Mouse (Mus musculus): ENCODE measurements around the gene Sh2d3c. TPM values are rescaled to one million over a fixed set of nuclear protein-coding genes. Genes with fewer than 3 reads are reported as not detected.

Gene Sh2d3c
- total and polyA plus RNA-seq, 2 experiments from 2014 or later, result 43.8 to 52.8 TPM

DNA sequence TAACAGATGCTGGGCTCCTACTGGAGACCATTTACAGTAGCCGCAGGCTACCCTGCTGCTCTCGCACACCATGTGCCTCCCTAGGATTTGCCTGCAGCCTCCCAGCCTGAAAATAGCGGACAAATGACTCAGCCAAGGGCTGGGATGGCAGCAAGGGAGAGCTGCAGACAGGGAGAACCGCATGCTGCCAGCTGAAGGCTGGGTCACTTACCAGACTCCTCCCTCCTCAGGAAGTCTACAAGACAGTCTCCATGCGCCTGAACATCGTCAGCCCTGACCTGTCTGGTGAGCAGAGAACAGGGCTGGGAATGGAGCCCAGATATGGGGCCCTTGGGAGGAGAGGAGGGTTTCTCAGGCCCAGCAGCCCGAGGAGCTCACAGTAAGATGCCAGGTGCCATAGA is 40.8 kb upstream of the Sh2d3c start:
- Histone ChIP-seq H3K27ac (peak overlapping the region; percentile 15; the same call in 1 of the 2 replicates), H3K9ac (replicated peaks; ENCODE audit: low read length) (no peak overlapping the region), H3K27me3 (ENCODE audit: insufficient read depth, low read length) (no peaks in the 10 kb centered on the region), H3K4me1 (ENCODE audit: insufficient read depth, low read length) (no peaks in the 10 kb centered on the region), H3K36me3 (ENCODE audit: insufficient read depth, low read length) (peaks cover 23% of the 10 kb centered on the region), H3K4me3 (ENCODE audit: low read length) (no peak overlapping the region), H3K4me2 (ENCODE audit: low read depth, low read length) (no peak overlapping the region), H3K9me3 (ENCODE audit: low read length) (no peaks in the 10 kb centered on the region)
- ATAC-seq, result peak; percentile 64
- DNase-seq (ENCODE audit: low spot score), result no peak
- WGBS, result 28% methylated on average over 7 of the region's 7 CpGs
- TF ChIP-seq CTCF (IDR thresholded peaks at IDR 0.05; ENCODE audit: low read depth), result no peak

DNA sequence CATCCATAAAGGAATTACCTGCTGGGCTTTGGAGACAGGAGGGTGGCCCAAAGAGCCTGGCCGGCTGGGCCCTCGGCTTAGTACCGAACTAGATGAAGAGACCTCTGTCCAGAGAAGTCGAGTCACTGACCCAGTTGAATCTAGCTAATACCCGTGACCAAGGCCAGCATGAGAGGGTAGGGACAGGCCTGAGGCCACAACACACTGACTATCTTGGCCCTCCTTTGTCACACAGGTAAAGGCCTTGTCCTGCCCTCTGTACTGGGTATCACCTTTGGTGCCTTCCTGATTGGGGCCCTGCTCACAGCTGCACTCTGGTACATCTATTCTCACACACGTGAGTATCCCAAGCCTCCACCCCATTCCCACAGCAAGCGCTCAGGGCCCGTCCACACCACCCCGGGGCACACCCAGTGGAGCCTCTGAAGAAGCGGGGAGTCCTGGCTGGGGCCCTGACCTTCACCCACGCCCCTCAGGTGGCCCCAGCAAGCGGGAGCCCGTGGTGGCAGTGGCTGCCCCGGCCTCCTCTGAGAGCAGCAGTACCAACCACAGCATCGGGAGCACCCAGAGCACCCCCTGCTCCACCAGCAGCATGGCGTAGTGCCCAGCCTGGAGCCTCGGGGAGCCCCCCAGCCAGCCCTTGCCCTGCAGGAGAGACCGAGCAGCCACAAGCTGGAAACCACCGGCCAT is 39.7 kb upstream of the Sh2d3c start:
- TF ChIP-seq CTCF (IDR thresholded peaks at IDR 0.05; ENCODE audit: low read depth), result no peak
- ATAC-seq (0 out of 2 replicates have a peak, but pooled peaks have one; percentile 4), DNase-seq (ENCODE audit: low spot score) (no peak)
- Histone ChIP-seq H3K9me3 (ENCODE audit: low read length) (no peaks in the 10 kb centered on the region), H3K27ac (no peak overlapping the region), H3K4me3 (ENCODE audit: low read length) (no peak overlapping the region), H3K9ac (replicated peaks; ENCODE audit: low read length) (no peak overlapping the region), H3K36me3 (ENCODE audit: insufficient read depth, low read length) (peaks cover 32% of the 10 kb centered on the region), H3K27me3 (ENCODE audit: insufficient read depth, low read length) (no peaks in the 10 kb centered on the region), H3K4me1 (ENCODE audit: insufficient read depth, low read length) (no peaks in the 10 kb centered on the region), H3K4me2 (ENCODE audit: low read depth, low read length) (no peak overlapping the region)
- WGBS, result 83% methylated on average over 19 of the region's 19 CpGs

DNA sequence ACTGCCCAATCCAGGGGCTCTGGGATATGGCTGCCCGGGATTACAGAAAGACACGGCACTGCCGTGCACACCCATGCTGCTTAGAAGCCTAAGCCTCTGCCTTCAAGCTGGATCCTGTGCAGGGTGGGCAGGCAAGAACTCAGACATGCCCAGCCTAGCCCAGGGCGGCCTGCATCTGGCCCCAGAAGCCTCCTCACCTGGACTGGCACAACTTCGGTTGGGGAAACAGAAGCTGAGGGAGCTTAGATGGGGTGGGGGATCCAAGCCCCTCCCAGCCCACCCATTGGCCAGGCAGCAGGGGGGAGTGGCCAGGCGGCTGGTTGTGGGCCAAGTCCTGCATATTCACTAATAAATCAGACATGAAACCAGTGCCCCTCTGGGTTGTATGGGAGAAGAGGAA is 39.1 kb upstream of the Sh2d3c start:
- Histone ChIP-seq H3K4me2 (ENCODE audit: low read depth, low read length) (no peak overlapping the region), H3K27me3 (ENCODE audit: insufficient read depth, low read length) (no peaks in the 10 kb centered on the region), H3K9me3 (ENCODE audit: low read length) (no peaks in the 10 kb centered on the region), H3K4me3 (ENCODE audit: low read length) (no peak overlapping the region), H3K36me3 (ENCODE audit: insufficient read depth, low read length) (peaks cover 39% of the 10 kb centered on the region), H3K9ac (replicated peaks; ENCODE audit: low read length) (no peak overlapping the region), H3K4me1 (ENCODE audit: insufficient read depth, low read length) (no peaks in the 10 kb centered on the region), H3K27ac (no peak overlapping the region)
- WGBS, result 70% methylated on average over 6 of the region's 6 CpGs
- ATAC-seq, result peak; percentile 8; the same call in 1 of the 2 replicates
- peak; percentile 14 for DNase-seq (ENCODE audit: low spot score)
- no peak for TF ChIP-seq CTCF (IDR thresholded peaks at IDR 0.05; ENCODE audit: low read depth)

DNA sequence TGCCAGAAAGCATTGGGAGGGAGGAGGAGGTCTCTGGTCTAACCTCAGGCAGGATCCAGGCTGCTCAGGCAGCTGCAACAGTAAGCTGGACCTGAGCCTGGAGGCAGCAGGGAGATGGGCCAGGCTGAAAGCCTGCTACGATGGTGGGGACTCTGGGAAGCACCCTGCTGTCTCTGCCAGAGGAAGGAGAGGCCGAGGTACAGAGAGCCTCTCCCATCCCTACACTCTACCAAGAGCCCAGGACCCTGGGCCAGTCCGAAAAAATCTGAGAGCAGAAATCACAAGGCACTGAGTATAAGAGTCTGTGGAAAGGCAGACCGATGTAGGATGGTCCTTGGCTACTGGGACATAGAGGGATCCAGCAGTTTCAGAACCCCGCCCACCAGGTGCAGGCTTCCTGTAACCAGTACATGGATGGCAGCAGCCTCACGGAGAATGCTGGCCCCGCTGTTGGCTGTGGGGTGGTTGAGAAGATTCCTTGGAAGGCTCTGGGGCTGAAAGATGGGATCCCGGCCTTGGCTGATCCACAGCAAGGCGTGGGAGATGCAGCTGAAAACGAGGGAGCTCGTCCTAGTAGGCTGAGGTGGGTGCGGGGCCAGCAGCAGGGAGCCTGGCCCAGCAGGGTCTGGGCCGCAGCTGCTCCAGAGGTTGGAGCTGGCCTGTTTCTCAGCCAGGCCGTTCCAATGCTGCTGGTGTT is 38.0 kb upstream of the Sh2d3c start:
- 71% methylated on average over 14 of the region's 14 CpGs for WGBS
- TF ChIP-seq CTCF (IDR thresholded peaks at IDR 0.05; ENCODE audit: low read depth), result no peak
- ATAC-seq (no peak), DNase-seq (ENCODE audit: low spot score) (no peak)
- no peak overlapping the region for H3K4me3 ChIP-seq (ENCODE audit: low read length)
- peaks cover 47% of the 10 kb centered on the region for H3K36me3 ChIP-seq (ENCODE audit: insufficient read depth, low read length)
- no peaks in the 10 kb centered on the region for H3K27me3 ChIP-seq (ENCODE audit: insufficient read depth, low read length)
- no peak overlapping the region for H3K4me2 ChIP-seq (ENCODE audit: low read depth, low read length)
- H3K9ac ChIP-seq (replicated peaks; ENCODE audit: low read length), result no peak overlapping the region
- H3K27ac ChIP-seq, result no peak overlapping the region
- H3K4me1 ChIP-seq (ENCODE audit: insufficient read depth, low read length), result no peaks in the 10 kb centered on the region
- H3K9me3 ChIP-seq (ENCODE audit: low read length), result no peaks in the 10 kb centered on the region

DNA sequence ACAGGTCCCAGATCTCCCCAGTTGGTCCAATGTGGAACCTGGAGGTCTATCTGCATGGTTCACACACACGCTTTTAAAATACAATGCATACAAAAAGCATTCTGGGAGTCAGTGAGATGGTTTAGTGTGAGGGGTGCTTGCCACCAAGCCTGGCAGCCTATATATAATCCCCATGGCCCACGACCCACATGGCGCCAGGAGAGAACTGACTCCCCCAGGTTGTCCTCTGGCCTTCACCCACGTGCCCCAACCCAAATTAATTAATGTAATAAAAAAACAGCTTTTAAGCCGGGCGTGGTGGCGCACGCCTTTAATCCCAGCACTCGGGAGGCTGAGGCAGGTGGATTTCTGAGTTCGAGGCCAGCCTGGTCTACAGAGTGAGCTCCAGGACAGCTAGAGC is 37.2 kb upstream of the Sh2d3c start:
- no peaks in the 10 kb centered on the region for H3K27me3 ChIP-seq (ENCODE audit: insufficient read depth, low read length)
- WGBS, result 90% methylated on average over 10 of the region's 10 CpGs
- TF ChIP-seq CTCF (IDR thresholded peaks at IDR 0.05; ENCODE audit: low read depth), result no peak
- no peaks in the 10 kb centered on the region for H3K9me3 ChIP-seq (ENCODE audit: low read length)
- H3K4me2 ChIP-seq (ENCODE audit: low read depth, low read length), result no peak overlapping the region
- DNase-seq (ENCODE audit: low spot score), result no peak
- H3K4me3 ChIP-seq (ENCODE audit: low read length), result no peak overlapping the region
- no peaks in the 10 kb centered on the region for H3K4me1 ChIP-seq (ENCODE audit: insufficient read depth, low read length)
- no peak overlapping the region for H3K9ac ChIP-seq (replicated peaks; ENCODE audit: low read length)
- ATAC-seq, result no peak
- peaks cover 47% of the 10 kb centered on the region for H3K36me3 ChIP-seq (ENCODE audit: insufficient read depth, low read length)
- no peak overlapping the region for H3K27ac ChIP-seq

DNA sequence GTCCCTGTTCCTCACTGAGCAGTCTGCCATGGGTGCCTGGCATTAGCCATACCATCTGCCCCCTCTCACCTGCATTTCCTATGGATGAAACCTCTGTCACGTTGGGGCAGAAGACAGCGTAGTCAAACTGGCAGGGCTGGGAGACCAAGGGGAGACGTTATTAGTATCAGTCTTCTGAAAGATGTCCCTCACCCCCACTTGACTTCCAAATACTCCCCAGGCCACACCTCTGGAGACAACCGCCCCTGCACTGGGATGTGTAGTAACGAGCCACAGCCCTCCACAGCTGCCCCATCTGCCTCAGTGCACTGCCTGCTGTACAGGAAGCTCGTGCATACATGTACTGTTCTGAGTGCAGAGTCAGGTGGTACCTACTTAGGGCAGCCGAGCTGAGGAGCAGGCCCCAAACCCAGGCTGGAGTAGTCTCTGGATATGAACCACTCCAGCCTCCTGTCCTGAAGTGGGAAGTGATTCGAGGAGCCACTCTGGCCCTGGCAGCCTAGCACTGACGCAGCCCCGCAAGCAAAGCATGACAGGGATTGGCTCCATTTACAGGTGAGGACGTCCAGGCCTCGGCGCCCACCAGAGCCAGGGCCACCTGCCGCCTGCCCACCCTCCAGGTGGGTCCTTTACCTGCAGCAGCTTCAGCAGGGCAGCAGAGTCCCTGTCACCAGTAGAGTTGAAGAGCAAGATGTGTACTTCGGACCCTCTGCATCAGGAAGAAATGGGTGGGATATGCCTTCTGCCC is 36.0 kb upstream of the Sh2d3c start:
- Histone ChIP-seq H3K9me3 (ENCODE audit: low read length) (no peaks in the 10 kb centered on the region), H3K4me2 (ENCODE audit: low read depth, low read length) (no peak overlapping the region), H3K27me3 (ENCODE audit: insufficient read depth, low read length) (no peaks in the 10 kb centered on the region), H3K9ac (replicated peaks; ENCODE audit: low read length) (no peak overlapping the region), H3K4me1 (ENCODE audit: insufficient read depth, low read length) (no peaks in the 10 kb centered on the region), H3K4me3 (ENCODE audit: low read length) (no peak overlapping the region), H3K27ac (no peak overlapping the region), H3K36me3 (ENCODE audit: insufficient read depth, low read length) (peaks cover 47% of the 10 kb centered on the region)
- WGBS, result 92% methylated on average over 15 of the region's 15 CpGs
- no peak for TF ChIP-seq CTCF (IDR thresholded peaks at IDR 0.05; ENCODE audit: low read depth)
- no peak for ATAC-seq
- DNase-seq (ENCODE audit: low spot score), result no peak
